Mouse (Mus musculus) olfactory bulb, adult 2 months (tissue): ENCODE data around the gene Slco1c1.

Experiments
- CTCF ChIP-seq: fragments of 200-500 bp; IDR thresholded peaks from 2 replicates; pipeline ENCODE4 v1.5.1; 2012; ENCODE audit warnings: low read depth, mild to moderate bottlenecking, low read length, moderate library complexity; ENCODE audit not compliant: insufficient read depth
- POLR2A ChIP-seq: fragments of 200-500 bp; IDR thresholded peaks from 2 replicates; pipeline ENCODE4 v1.6.1; 2012; ENCODE audit warnings: mild to moderate bottlenecking, low read depth, low read length, moderate library complexity; ENCODE audit not compliant: insufficient read depth

- TF ChIP-seq CTCF (no peak), POLR2A (no peak)
Observed at GRCm38 (mm10) chr6:141610702-141611260, 86.6 kb downstream of the Slco1c1 start.
